Comparison of ENCODE assay signal across 14 mouse cellular contexts in the genomic region with DNA sequence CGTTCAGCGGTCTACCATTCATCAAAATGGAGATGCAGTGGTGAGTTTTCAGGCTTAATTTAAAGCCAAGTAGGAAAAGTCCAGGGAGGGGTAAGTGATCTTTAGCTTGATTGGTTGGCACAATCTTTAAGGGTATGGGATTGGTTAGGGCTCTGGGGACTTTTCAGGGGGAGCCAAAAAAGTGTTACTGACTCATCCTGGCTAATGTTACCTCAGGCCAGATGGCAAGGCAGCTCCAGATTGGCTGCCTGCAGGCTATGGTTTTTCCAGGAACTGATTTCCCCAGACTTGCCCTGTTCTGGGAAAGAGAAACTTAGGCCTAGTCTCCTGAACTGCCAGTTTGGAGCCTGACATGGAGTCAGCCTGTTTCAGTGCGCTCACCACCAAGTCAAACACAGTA.
A peak's percentile ranks its signal among the peaks of the same experiment; 100 is the strongest.
DNase-seq lines count a peak whose midpoint lies in the region; ATAC-seq and TF ChIP-seq lines count a peak whose summit lies in the region.
"Had no signal": no experiment of that assay in that cellular context is flagged by ENCODE, and none has a peak within 500 bp of the region (broad histone marks: within the 10 kb centered on the region; RNA-seq: fewer than 3 reads in every experiment).

No protein-coding gene starts in this region.

- TF ChIP-seq CTCF in layer of hippocampus, adult 2 months (conservative IDR thresholded peaks at IDR 0.05): no peak

- peaks cover 9% of the 10 kb centered on the region for H3K4me1 ChIP-seq in forebrain, embryonic 13.5 days
- no peaks in the 10 kb centered on the region for H3K4me1 ChIP-seq in forebrain, embryonic 11.5 days (replicated peaks; ENCODE audit: control insufficient read depth, insufficient read depth, low read length)
- H3K4me1 ChIP-seq: liver, embryonic 13.5 days had no signal

- H3K27me3 ChIP-seq in forebrain, embryonic 13.5 days: no peaks in the 10 kb centered on the region
- no peaks in the 10 kb centered on the region for H3K27me3 ChIP-seq in forebrain, embryonic 11.5 days (ENCODE audit: control insufficient read depth, insufficient read depth, low read length)
- H3K27me3 ChIP-seq: liver, embryonic 13.5 days had no signal

- no peak overlapping the region for H3K4me2 ChIP-seq in forebrain, embryonic 13.5 days
- no peak overlapping the region for H3K4me2 ChIP-seq in forebrain, embryonic 11.5 days (ENCODE audit: low read depth, low read length, severe bottlenecking)
- H3K4me2 ChIP-seq: liver, embryonic 13.5 days; midbrain, embryonic 11.5 days had no signal

- ATAC-seq in forebrain, embryonic 13.5 days: peak; percentile 87
- no peak for ATAC-seq in forebrain, embryonic 11.5 days (replicated peaks; ENCODE audit: low FRiP score)
- ATAC-seq: activated CD4-positive, CD25-positive, alpha-beta regulatory T cell, adult 4 months had no signal

- DNase-seq in forebrain, embryonic 11.5 days (ENCODE audit: low spot score): no peak
- peak; percentile 17 for DNase-seq in Muller cell, postnatal 12 days (ENCODE audit: inconsistent ontology term)
- DNase-seq in cerebellum, adult 8-10 months: peak; percentile 31
- DNase-seq in layer of hippocampus, adult 2 months (ENCODE audit: low spot score in 2 of 2): peak; percentile 23 to 55
- no peak for DNase-seq in spleen, postnatal 14 days (ENCODE audit: low spot score in 2 of 2)
- DNase-seq in liver: no peak
- DNase-seq in frontal cortex, postnatal 10 days (ENCODE audit: low spot score in 2 of 2): no peak
- DNase-seq: heart, postnatal 10 days; liver, embryonic 13.5 days; lung, postnatal 10 days had no signal

- H3K9ac ChIP-seq in forebrain, embryonic 13.5 days: no peak overlapping the region
- no peak overlapping the region for H3K9ac ChIP-seq in forebrain, embryonic 11.5 days (ENCODE audit: low read length)
- H3K9ac ChIP-seq: liver, embryonic 13.5 days had no signal

- no peaks in the 10 kb centered on the region for H3K36me3 ChIP-seq in forebrain, embryonic 13.5 days (ENCODE audit: poor library complexity, severe bottlenecking)
- H3K36me3 ChIP-seq in forebrain, embryonic 11.5 days (ENCODE audit: control insufficient read depth, insufficient read depth, low read length): no peaks in the 10 kb centered on the region
- H3K36me3 ChIP-seq: liver, embryonic 13.5 days had no signal

- no peak overlapping the region for H3K27ac ChIP-seq in forebrain, embryonic 13.5 days
- H3K27ac ChIP-seq in forebrain, embryonic 11.5 days (ENCODE audit: low read depth, low read length): no peak overlapping the region
- H3K27ac ChIP-seq in layer of hippocampus, adult 2 months: no peak overlapping the region
- H3K27ac ChIP-seq: kidney, postnatal 0 days; liver, embryonic 13.5 days had no signal

- H3K4me3 ChIP-seq in forebrain, embryonic 13.5 days: no peak overlapping the region
- H3K4me3 ChIP-seq in forebrain, embryonic 11.5 days (ENCODE audit: low read depth, low read length): no peak overlapping the region
- H3K4me3 ChIP-seq in layer of hippocampus, adult 2 months: no peak overlapping the region
- H3K4me3 ChIP-seq: liver, embryonic 13.5 days had no signal

- no peaks in the 10 kb centered on the region for H3K9me3 ChIP-seq in forebrain, embryonic 13.5 days (replicated peaks)
- no peaks in the 10 kb centered on the region for H3K9me3 ChIP-seq in forebrain, embryonic 11.5 days (ENCODE audit: control insufficient read depth, low read length)
- H3K9me3 ChIP-seq: liver, embryonic 13.5 days had no signal

- 88% methylated on average over 3 of the region's 3 CpGs for WGBS in forebrain, embryonic 13.5 days
- 90% methylated on average over 3 of the region's 3 CpGs for WGBS in forebrain, embryonic 11.5 days

Comparison
In these comparisons a context has a peak if more than half of its experiments do, and no peak if none do; other contexts are left out.
1. DNase-seq: peak in Muller cell, postnatal 12 days (single experiment), cerebellum, adult 8-10 months (single experiment) and layer of hippocampus, adult 2 months (2 of 2); none in forebrain, embryonic 11.5 days (single experiment), spleen, postnatal 14 days (0 of 2), liver (single experiment) and frontal cortex, postnatal 10 days (0 of 2).